Mouse (Mus musculus) adrenal gland (tissue): ENCODE measurements at regions not wholly inside any gene's neighbourhood (a gene's known extent, or its start where the extent isn't known, plus 50 kb on each side); places are given as distances from the start of the nearest gene placed in this dataset.
"Not testable (repeated sequence)": the region's sequence is repeated elsewhere in the genome, so short reads cannot be mapped to it uniquely, and the experiment has no call there.

Experiments
- intact Hi-C: fragments of 180-260 bp; cut with DNase I; formaldehyde crosslinking; loops from one replicate; pipeline ENCODE4 v1.15.1; 2025

- intact Hi-C loops: no loop called here
Measured at GRCm38 (mm10) chr1:30751138-30751907, 122.4 kb downstream of the Phf3 start.

DNA sequence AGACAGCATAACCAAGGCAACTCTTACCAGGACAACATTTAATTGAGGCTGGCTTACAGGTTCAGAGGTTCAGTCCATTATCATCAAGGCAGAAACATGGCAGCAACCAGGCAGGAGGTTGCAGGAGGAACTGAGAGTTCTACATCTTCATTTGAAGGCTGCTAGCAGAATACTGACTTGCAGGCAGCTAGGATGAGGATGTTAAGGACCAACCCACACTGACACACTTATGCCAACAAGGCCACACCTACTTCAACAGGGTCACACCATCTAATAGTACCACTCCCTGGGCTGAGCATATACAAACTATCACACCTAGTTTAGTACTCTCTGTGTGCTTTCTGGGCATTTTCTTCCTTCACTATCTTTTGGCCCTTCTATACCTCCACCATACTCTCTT, 131.8 kb downstream of the Phf3 start:
- intact Hi-C loops: no loop called here

- intact Hi-C loops: no loop called here
Measured at GRCm38 (mm10) chr1:30740831-30741230, 132.9 kb downstream of the Phf3 start.

DNA sequence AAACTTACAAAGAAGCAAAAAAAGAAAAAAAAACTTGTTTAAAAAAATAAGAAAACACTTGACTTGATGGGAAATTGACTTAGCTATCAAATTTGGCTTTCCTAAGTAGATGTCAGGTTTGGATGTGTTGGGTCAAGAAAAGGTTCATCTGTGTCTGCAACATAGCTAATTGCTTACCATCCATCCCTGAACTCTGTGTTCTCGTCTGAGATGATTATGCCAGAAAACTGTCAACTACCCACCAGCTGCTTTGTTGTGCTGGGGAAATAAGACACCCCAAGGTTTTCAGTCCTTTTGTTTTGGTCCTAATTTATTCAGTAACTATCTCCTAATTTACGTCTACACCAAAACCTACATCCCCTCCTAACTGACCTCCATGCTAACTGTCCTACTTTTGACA, 152.2 kb downstream of the Phf3 start:
- intact Hi-C loops: no loop called here

- intact Hi-C loops: no loop called here
Measured at GRCm38 (mm10) chr1:30720829-30721228, 152.9 kb downstream of the Phf3 start.

GRCm38 (mm10) chr1:30718578-30718977, 155.1 kb downstream of the Phf3 start:
- intact Hi-C loops: no loop called here

DNA sequence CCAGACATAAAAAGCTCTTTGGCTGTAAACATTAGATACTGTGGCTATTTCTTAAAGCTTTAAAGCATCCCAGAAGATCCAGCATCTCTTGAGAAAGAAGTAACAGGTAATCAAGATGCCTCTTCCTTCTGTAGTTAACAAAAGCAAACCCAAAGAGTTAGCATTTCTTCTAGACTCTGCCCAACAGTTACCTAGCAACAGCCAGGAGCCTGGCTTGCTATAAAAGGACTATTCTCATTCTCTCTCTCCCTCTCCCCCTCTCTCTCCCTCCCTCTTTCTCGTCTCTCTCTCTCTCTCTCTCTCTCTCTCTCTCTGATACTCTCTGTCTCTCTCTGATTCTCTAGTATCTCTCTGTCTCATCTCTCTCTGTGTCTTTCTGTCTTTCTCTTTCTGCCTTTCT, 157.4 kb downstream of the Phf3 start:
- intact Hi-C loops: no loop called here

- intact Hi-C loops: loop anchor here (5.0 kb wide), 1 partner anchor 71 kb away; no protein-coding TSS in a partner anchor
Measured at GRCm38 (mm10) chr1:30701116-30701515, 172.6 kb downstream of the Phf3 start.

- intact Hi-C loops: loop anchor here (5.0 kb wide), 1 partner anchor 72 kb away; no protein-coding TSS in a partner anchor
Measured at GRCm38 (mm10) chr1:30700399-30701081, 173.2 kb downstream of the Phf3 start.

DNA sequence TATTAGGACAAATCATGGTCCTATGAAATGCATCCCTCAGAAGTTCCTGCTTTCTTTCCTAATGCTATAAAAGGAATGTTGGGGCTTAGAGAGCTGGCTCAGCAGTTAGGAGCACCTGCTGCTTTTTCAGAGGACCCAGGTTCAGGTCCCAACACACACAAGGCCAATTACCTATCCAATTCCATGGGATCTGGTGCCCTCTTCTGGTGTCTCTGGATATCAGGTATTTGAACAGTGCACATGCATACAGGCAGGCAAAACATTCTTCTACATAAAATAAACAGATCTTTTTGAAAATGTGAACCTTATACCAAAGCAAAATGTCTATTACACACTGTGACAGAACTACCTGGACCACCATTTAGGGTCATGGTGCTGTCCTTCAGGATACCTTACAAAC, 177.4 kb downstream of the Phf3 start:
- intact Hi-C loops: loop anchor here (5.0 kb wide), 1 partner anchor 461 kb away; no protein-coding TSS in a partner anchor

- intact Hi-C loops: no loop called here
Measured at GRCm38 (mm10) chr1:30685318-30685717, 188.4 kb downstream of the Phf3 start.

- intact Hi-C loops: no loop called here
Measured at GRCm38 (mm10) chr1:30683889-30684288, 189.8 kb downstream of the Phf3 start.

DNA sequence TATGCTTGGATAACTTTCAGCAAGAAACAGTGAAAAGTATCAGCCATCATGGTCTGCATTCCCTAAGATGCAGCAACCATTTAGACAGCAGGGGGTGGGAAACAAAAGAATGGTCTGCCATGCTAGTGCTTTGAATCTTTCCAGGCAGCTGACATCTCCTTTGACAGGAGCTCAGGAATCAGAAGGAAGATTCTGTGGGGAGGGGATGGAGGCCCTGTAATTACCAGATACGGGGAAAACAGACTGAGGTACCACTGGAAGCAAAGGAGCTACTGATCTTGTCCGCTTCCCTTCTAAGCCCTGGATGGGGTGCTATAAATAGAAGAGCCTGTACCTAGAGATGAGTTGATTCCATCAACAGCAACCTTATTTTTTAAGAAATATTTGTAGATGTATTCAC, 233.9 kb downstream of the Phf3 start:
- intact Hi-C loops: no loop called here

DNA sequence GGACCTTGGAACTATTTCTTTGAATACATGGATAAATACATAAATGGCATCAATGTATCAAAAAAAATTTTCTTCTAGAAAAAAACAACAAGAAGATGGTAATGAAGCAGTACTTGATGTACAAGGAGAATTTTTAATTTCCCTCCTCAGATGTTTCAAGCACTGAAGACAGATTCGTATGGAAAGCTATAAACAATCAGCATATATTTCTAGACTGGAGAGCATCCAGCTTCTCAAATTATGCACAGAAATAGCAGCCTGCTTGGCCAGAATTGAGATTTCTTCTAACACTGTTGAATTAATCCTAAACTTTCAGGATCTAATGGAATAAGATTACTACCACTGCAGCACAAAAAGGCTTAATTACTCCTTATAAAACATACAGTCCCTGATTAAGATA, 241.0 kb downstream of the Phf3 start:
- intact Hi-C loops: no loop called here

- intact Hi-C loops: not testable (repeated sequence)
Measured at GRCm38 (mm10) chr1:30627796-30628195, 245.9 kb downstream of the Phf3 start.

GRCm38 (mm10) chr1:30595122-30595730, 278.5 kb downstream of the Phf3 start:
- intact Hi-C loops: no loop called here

DNA sequence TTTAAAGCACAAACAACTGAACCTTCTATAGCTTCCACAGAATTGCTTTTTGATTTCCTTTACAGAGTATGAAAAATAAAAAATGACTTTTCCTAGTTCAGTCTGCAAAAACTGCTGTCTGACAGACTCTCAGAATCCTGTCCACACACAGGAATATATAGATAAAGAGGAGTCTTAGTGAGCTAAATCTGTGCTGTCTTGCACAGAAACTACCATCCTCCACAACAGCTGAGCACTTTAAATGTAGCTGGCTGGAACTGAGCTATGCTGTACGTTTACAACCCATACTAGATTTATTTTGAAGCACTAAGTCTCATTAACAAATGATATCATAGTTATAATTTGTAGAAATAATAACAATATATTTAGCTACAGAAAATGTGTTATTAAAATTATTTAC, 279.7 kb downstream of the Phf3 start:
- intact Hi-C loops: no loop called here

- intact Hi-C loops: no loop called here
Measured at GRCm38 (mm10) chr1:30590721-30591120, 283.0 kb downstream of the Phf3 start.

DNA sequence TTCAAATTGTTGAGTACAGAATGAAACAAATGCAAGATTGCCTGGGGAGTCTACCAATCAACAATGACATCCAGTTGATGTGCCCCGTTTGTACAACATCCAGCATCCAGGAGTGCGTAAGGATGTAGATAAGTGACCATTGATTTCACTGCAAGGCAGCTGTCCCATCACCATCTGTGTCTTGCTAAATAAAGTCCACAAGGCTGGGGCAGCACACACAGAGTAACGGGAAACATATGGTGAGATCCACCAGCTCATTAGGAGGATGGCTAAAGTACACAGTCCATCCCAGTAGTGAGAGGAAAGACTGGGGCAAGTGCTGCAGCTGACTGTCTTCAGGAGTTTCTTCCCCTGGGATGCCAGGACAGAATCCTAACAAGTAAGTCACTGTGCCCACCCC, 284.8 kb downstream of the Phf3 start:
- intact Hi-C loops: no loop called here

GRCm38 (mm10) chr1:30588336-30588735, 285.4 kb downstream of the Phf3 start:
- intact Hi-C loops: no loop called here

DNA sequence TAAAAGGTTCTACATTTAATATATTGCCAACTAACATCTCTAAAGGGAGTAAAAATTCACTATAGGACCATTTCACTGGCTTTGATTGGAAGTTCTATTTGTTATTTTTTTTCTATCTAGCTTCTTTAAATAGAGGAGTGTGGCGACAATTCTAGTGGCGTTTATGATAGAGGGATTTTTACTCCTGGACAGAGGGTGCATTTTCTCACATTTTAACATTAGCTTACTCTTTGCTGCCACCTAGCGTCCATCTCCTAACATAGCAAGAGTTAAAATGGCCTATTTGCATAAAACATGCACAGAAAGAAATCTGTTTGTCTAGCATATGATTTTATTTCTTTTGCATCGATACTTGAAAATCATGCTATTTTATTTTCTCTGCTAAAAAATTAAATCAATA, 288.9 kb downstream of the Phf3 start:
- intact Hi-C loops: no loop called here

DNA sequence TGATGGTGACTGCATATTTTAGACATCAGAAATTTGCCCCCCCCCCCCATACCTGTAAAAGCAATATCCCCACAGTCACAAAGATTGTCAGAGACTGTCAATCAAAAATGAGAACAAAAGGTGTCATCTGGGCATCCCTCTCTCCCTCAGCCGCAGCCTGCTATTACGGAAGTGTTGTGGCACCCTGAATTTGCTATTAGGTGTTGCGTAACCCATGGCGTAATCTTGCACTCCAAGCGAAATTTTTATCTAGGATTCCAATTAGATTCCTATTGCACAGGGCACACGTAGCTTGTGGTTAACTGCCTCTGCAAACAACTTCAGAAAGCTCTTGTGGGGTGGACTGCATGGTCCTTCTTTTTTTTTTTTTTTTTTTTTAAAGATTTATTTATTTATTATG, 289.9 kb downstream of the Phf3 start:
- intact Hi-C loops: no loop called here
